Mouse (Mus musculus): Measurements from ENCODE around the gene Clpp. TPM values are rescaled to one million over a fixed set of nuclear protein-coding genes. Genes with fewer than 3 reads are reported as not detected.

Gene Clpp
- polyA plus RNA-seq, 1 experiment from 2014 or later: 136 TPM

- Histone ChIP-seq H3K27ac (no peak overlapping the region), H3K9me3 (replicated peaks) (no peaks in the 10 kb centered on the region), H3K9ac (no peak overlapping the region), H3K4me1 (no peaks in the 10 kb centered on the region), H3K27me3 (peaks cover 2% of the 10 kb centered on the region; the same call in 1 of the 2 replicates), H3K4me2 (replicated peaks) (no peak overlapping the region), H3K36me3 (no peaks in the 10 kb centered on the region), H3K4me3 (no peak overlapping the region)
- WGBS: 79% methylated on average over 5 of the region's 5 CpGs
- no peak for ATAC-seq (ENCODE audit: low FRiP score)
These were observed 15.3 kb upstream of the Clpp start for GRCm38 (mm10) chr17:56974708-56975240.

GRCm38 (mm10) chr17:56975391-56975790 lies 14.7 kb upstream of the Clpp start:
- 75% methylated on average over 3 of the region's 3 CpGs for WGBS
- Histone ChIP-seq H3K4me3 (no peak overlapping the region), H3K9me3 (replicated peaks) (no peaks in the 10 kb centered on the region), H3K4me2 (replicated peaks) (no peak overlapping the region), H3K27me3 (peaks cover 2% of the 10 kb centered on the region; the same call in 1 of the 2 replicates), H3K36me3 (no peaks in the 10 kb centered on the region), H3K4me1 (no peaks in the 10 kb centered on the region), H3K9ac (no peak overlapping the region), H3K27ac (no peak overlapping the region)
- ATAC-seq (ENCODE audit: low FRiP score): no peak

DNA sequence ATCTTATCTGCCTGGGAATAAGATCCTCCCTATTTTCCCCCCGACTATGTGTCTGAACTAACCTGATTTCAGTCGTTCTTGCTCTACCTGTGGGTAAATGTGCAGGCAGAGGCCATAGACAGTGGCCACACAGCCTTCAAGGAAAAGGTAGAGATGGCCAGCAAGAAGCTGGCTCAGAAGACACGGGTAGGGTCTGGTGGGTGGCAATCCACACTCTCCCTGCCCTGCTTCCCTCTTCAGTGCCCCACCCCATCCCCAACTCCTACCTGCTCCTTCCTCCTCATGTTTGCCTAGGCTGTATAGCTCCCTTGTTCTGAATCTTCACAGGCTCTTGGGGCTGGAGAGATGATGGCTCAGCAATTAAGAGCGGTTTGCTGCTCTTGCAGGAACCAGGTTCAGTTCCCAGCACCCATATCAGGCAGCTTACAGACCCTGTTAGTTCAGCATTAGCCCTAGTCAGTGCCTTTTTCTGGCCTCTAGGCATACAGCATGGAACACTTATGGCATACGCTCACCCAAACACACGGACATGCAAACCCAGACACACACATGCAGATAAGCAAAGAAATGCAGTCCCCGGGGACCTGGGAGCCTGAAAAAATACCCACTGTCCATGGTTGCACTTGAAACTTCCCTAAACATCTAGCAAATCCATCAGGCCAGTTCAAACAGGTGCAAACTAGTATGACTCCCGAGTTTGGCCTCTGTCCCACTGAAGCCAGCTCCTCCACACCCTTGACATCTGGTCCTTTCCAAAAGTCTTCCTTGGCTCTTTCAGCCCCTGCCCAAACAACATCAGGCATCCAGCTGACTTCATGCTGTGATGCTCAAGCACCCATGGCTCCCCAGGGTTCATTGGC lies 13.3 kb upstream of the Clpp start:
- ATAC-seq (ENCODE audit: low FRiP score): no peak
- 80% methylated on average over 8 of the region's 8 CpGs for WGBS
- no peak overlapping the region for H3K27ac ChIP-seq
- H3K4me2 ChIP-seq (replicated peaks): no peak overlapping the region
- H3K27me3 ChIP-seq: no peaks in the 10 kb centered on the region
- H3K9me3 ChIP-seq (replicated peaks): no peaks in the 10 kb centered on the region
- H3K36me3 ChIP-seq: no peaks in the 10 kb centered on the region
- H3K4me3 ChIP-seq: no peak overlapping the region
- H3K9ac ChIP-seq: no peak overlapping the region
- no peaks in the 10 kb centered on the region for H3K4me1 ChIP-seq

GRCm38 (mm10) chr17:56979524-56979923 lies 10.6 kb upstream of the Clpp start:
- no peaks in the 10 kb centered on the region for H3K27me3 ChIP-seq
- H3K4me2 ChIP-seq (replicated peaks): no peak overlapping the region
- H3K36me3 ChIP-seq: no peaks in the 10 kb centered on the region
- H3K4me3 ChIP-seq: no peak overlapping the region
- H3K9ac ChIP-seq: no peak overlapping the region
- no peaks in the 10 kb centered on the region for H3K9me3 ChIP-seq (replicated peaks)
- no peaks in the 10 kb centered on the region for H3K4me1 ChIP-seq
- no peak overlapping the region for H3K27ac ChIP-seq
- ATAC-seq (ENCODE audit: low FRiP score): no peak
- WGBS: 40% methylated on average over 7 of the region's 8 CpGs

GRCm38 (mm10) chr17:56981049-56981448 lies 9.1 kb upstream of the Clpp start:
- Histone ChIP-seq H3K9ac (no peak overlapping the region), H3K36me3 (no peaks in the 10 kb centered on the region), H3K27me3 (no peaks in the 10 kb centered on the region), H3K9me3 (replicated peaks) (no peaks in the 10 kb centered on the region), H3K4me1 (no peaks in the 10 kb centered on the region), H3K4me3 (no peak overlapping the region), H3K27ac (no peak overlapping the region), H3K4me2 (replicated peaks) (no peak overlapping the region)
- no peak for ATAC-seq (ENCODE audit: low FRiP score)
- 89% methylated on average over 7 of the region's 7 CpGs for WGBS

DNA sequence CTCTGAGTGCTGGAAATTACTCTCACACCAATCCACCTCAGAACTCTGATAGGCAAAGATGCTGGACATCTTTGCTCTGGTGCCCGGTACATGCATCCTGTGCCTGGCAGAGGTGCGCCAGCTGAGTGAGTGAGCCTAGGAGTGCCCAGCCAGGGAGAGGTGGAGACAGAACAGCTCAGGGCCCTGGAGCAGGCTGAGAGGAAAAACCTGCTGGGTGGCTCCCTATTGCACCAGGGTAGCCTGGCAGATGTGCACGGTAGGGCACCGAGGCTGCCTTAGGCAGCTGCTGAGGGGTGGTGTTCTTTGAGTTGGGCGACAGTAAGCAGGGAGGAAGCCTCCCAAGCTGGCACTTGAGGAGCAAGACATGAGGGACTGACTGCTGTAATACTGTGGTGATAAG lies 8.1 kb upstream of the Clpp start, which contains the start of gene Acer1:
Acer1 (minus strand) TSS at position 114 of the 400 bp plus-strand sequence.
- H3K4me3 ChIP-seq: no peak within 1 kb of the TSS
- H3K27ac ChIP-seq: no peak within 1 kb of the TSS
- H3K4me1 ChIP-seq: no peaks in the 10 kb centered on the region
- no peak within 1 kb of the TSS for H3K9ac ChIP-seq
- no peaks in the 10 kb centered on the region for H3K9me3 ChIP-seq (replicated peaks)
- no peaks in the 10 kb centered on the region for H3K36me3 ChIP-seq
- no peak for ATAC-seq (ENCODE audit: low FRiP score)
- WGBS: 66% methylated on average over 5 of the region's 5 CpGs
- H3K4me2 ChIP-seq (replicated peaks): no peak within 1 kb of the TSS
- no peaks in the 10 kb centered on the region for H3K27me3 ChIP-seq

GRCm38 (mm10) chr17:56984886-56985285 lies 5.2 kb upstream of the Clpp start:
- Histone ChIP-seq H3K4me3 (no peak overlapping the region), H3K9ac (no peak overlapping the region), H3K27ac (no peak overlapping the region), H3K9me3 (replicated peaks) (no peaks in the 10 kb centered on the region), H3K4me2 (replicated peaks) (no peak overlapping the region), H3K36me3 (no peaks in the 10 kb centered on the region), H3K4me1 (no peaks in the 10 kb centered on the region), H3K27me3 (no peaks in the 10 kb centered on the region)
- ATAC-seq (ENCODE audit: low FRiP score): no peak
- WGBS: 87% methylated on average over 9 of the region's 9 CpGs

DNA sequence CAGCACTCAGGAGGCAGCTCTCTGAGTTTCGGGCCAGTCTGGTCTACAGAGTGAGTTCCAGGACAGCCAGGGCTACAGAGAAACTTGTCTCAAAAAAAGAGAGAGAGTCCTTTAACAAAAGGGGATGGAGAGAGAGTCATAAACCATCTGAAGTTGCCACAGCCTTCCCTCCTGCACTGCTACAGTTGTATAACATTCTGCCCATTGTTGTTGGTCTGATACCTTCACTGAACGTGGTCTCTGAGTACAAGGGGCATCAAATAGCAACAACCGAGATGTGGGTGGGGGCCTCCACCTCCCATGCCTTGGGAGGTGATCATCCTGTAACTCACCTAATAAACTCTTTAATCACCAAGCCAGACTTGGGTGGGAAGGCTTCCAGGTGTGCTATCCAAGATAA lies 4.4 kb upstream of the Clpp start:
- no peaks in the 10 kb centered on the region for H3K36me3 ChIP-seq
- ATAC-seq (ENCODE audit: low FRiP score): no peak
- 72% methylated on average over 3 of the region's 3 CpGs for WGBS

GRCm38 (mm10) chr17:56986105-56986805 lies 3.9 kb upstream of the Clpp start:
- Histone ChIP-seq H3K27me3 (no peaks in the 10 kb centered on the region), H3K4me3 (no peak overlapping the region), H3K9me3 (replicated peaks) (no peaks in the 10 kb centered on the region), H3K27ac (no peak overlapping the region), H3K36me3 (no peaks in the 10 kb centered on the region), H3K9ac (no peak overlapping the region), H3K4me1 (peaks cover 6% of the 10 kb centered on the region), H3K4me2 (replicated peaks) (no peak overlapping the region)
- 78% methylated on average over 3 of the region's 3 CpGs for WGBS
- no peak for ATAC-seq (ENCODE audit: low FRiP score)

More for the DNA sequence above, 4.4 kb upstream of the Clpp start:
- Histone ChIP-seq H3K4me3 (no peak overlapping the region), H3K9ac (no peak overlapping the region), H3K27me3 (no peaks in the 10 kb centered on the region), H3K9me3 (replicated peaks) (no peaks in the 10 kb centered on the region), H3K4me1 (no peaks in the 10 kb centered on the region), H3K27ac (no peak overlapping the region), H3K4me2 (replicated peaks) (no peak overlapping the region)

- Histone ChIP-seq H3K27me3 (no peaks in the 10 kb centered on the region), H3K9me3 (replicated peaks) (no peaks in the 10 kb centered on the region), H3K4me3 (no peak overlapping the region), H3K4me2 (replicated peaks) (no peak overlapping the region), H3K4me1 (peaks cover 7% of the 10 kb centered on the region), H3K36me3 (peaks cover 16% of the 10 kb centered on the region), H3K9ac (no peak overlapping the region), H3K27ac (no peak overlapping the region)
- ATAC-seq (ENCODE audit: low FRiP score): no peak
- 85% methylated on average over 7 of the region's 7 CpGs for WGBS
These were observed 1.7 kb upstream of the Clpp start for GRCm38 (mm10) chr17:56988441-56988840.

- peaks cover 22% of the 10 kb centered on the region for H3K36me3 ChIP-seq
- no peaks in the 10 kb centered on the region for H3K9me3 ChIP-seq (replicated peaks)
- H3K4me2 ChIP-seq (replicated peaks): peak overlapping the region; percentile 76
- H3K9ac ChIP-seq: no peak overlapping the region
- no peaks in the 10 kb centered on the region for H3K27me3 ChIP-seq
- H3K4me3 ChIP-seq: peak overlapping the region; percentile 76
- no peak overlapping the region for H3K27ac ChIP-seq
- ATAC-seq (ENCODE audit: low FRiP score): no peak
- peaks cover 7% of the 10 kb centered on the region for H3K4me1 ChIP-seq
- WGBS: 72% methylated on average over 7 of the region's 7 CpGs
These were observed 1.1 kb upstream of the Clpp start for GRCm38 (mm10) chr17:56988921-56989430.

DNA sequence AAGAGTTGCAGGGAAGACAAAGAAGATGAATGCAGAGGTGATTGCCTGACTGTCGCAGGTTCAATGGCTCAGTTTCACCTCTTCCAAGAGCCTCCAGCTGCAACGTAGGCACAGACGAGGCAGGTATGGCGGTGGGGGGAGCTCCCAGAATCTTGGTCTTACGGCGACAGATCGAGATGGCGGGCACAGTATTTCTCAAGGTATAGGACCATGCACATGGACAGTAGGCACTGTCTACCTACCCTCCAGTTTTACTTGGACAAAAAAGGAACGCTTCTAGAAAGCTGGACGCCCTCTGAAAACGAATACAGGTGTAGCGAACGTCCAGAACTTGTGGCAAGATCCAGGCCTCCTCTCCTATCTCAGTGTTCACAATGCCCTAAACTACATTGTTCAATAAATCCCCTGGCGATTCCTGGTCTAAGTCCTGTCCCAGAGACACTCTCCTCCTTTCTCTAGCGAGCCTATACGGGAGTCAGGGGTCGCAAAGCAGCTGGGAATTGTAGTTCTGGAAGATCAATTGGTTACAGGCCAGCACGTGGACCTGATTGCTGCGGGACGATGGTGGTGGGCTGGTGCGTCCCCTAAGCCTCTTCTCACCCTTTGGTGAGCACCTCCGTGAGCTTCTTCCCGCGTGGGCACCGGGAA lies 514 bp upstream of the Clpp start:
- peaks cover 7% of the 10 kb centered on the region for H3K4me1 ChIP-seq
- H3K9ac ChIP-seq: peak overlapping the region; percentile 65
- peak overlapping the region; percentile 76 for H3K4me2 ChIP-seq (replicated peaks)
- H3K4me3 ChIP-seq: peak overlapping the region; percentile 76
- 4% methylated on average over 25 of the region's 25 CpGs for WGBS
- H3K27ac ChIP-seq: peak overlapping the region; percentile 79
- no peaks in the 10 kb centered on the region for H3K9me3 ChIP-seq (replicated peaks)
- peak; percentile 95 for ATAC-seq (ENCODE audit: low FRiP score)
- no peaks in the 10 kb centered on the region for H3K27me3 ChIP-seq
- peaks cover 28% of the 10 kb centered on the region for H3K36me3 ChIP-seq
